Mouse (Mus musculus): ENCODE results near the gene Rbpj.
"Not testable (repeated sequence)": the region's sequence is repeated elsewhere in the genome, so short reads cannot be mapped to it uniquely, and the experiment has no call there.

Rbpj gene

DNA sequence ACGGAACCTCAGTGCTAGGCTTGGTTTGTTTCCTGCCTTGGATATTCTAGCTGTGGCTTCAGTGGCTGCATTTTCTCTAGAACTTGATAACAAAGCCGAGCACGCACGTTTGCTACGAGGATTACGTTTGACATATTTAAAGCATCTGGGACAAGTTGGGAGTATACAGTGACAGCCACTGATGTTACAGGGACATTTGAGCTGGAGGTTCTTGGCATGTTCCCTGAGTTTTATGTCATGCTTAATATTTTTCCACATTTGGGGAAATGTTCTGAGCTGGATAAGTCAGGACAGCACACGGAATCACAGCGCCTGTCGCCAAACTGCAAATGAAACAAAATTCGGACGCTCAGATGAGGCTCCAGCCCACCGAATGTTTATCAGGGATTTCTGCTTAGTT lies 69.1 kb downstream of the Rbpj start:
- in situ Hi-C loops (cut with MboI; ENCODE audit: low pct_unique_long_range_greater_than_20kb in 1 of 2, low sequenced_read_pairs in 2 of 2, unreplicated experiment in 1 of 2), result no loop called here

- in situ Hi-C loops (cut with MboI; ENCODE audit: low pct_unique_long_range_greater_than_20kb in 1 of 2, low sequenced_read_pairs in 2 of 2, unreplicated experiment in 1 of 2), result no loop called here
These were observed 70.9 kb downstream of the Rbpj start for GRCm38 (mm10) chr5:53536635-53537554.

DNA sequence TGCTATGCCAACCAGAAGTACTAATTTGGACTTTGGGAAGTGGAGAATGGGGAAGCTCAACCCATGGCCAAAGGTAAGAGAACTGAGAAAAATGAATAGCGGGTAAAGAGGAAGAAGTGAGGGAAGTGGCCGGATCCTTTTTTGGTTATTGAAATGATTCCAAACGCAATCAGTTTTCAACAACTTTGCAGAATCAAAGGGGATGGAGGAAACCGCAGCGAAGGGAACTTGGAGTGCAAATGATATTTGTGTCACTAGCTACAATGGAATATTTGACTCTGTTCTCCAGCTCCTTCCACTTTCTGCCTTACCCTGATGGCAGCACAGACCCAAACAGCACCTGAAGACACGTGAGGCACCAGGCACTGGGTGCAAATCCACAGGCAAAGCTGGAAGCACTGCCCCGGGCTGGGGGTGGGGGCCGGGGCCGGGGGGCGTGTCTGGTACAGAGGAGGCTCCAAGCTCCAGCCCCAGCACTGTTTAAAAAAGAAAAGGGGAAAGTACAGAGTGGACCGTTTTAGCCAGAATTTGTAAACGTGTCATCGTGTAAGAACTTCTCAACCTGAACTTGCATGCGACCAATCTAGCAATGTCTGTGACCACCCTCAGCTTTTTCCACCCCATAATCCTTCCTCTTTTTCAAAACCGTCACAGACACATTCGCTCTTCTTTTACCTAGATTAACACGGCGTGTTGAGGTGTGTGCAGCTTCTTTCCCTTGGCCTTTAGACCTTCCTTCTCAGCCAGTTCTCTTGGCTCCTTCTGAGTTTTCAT lies 74.1 kb downstream of the Rbpj start:
- in situ Hi-C loops (cut with MboI; ENCODE audit: low pct_unique_long_range_greater_than_20kb in 1 of 2, low sequenced_read_pairs in 2 of 2, unreplicated experiment in 1 of 2), result loop anchor here in 1 of 2 experiments (5.0 kb wide), 1 partner anchor 33 kb away; no protein-coding TSS in a partner anchor

- in situ Hi-C loops (cut with MboI; ENCODE audit: low pct_unique_long_range_greater_than_20kb in 1 of 2, low sequenced_read_pairs in 2 of 2, unreplicated experiment in 1 of 2), result loop anchor here in 1 of 2 experiments (5.0 kb wide), 1 partner anchor 35 kb away; no protein-coding TSS in a partner anchor
These were observed 76.1 kb downstream of the Rbpj start for GRCm38 (mm10) chr5:53542073-53542472.

DNA sequence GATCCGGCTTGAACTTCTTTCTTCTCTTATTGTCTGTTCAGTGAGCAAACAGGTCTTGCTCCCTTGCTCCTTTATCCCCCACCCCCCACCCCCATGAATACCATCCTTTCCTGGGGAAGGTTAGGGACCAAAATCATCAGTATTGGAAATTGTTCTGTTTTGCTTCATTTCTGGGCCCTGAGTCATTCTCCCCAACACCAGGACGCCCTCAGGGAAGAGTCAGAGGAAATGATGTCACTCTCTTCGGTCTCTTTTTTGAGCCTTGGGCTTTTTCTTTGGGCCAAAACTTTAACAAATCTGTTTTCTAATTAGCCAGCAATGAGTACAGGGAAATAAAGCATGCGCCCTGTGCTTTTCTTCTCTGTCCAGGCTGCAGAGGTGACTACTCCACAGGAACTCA lies 77.4 kb downstream of the Rbpj start:
- in situ Hi-C loops (cut with MboI; ENCODE audit: low pct_unique_long_range_greater_than_20kb in 1 of 2, low sequenced_read_pairs in 2 of 2, unreplicated experiment in 1 of 2), result loop anchor here in 1 of 2 experiments (5.0 kb wide), 1 partner anchor 36 kb away; no protein-coding TSS in a partner anchor

- in situ Hi-C loops (cut with MboI; ENCODE audit: low pct_unique_long_range_greater_than_20kb in 1 of 2, low sequenced_read_pairs in 2 of 2, unreplicated experiment in 1 of 2), result loop anchor here in 1 of 2 experiments (5.0 kb wide), 1 partner anchor 37 kb away; no protein-coding TSS in a partner anchor
These were observed 78.0 kb downstream of the Rbpj start for GRCm38 (mm10) chr5:53543945-53544344.

DNA sequence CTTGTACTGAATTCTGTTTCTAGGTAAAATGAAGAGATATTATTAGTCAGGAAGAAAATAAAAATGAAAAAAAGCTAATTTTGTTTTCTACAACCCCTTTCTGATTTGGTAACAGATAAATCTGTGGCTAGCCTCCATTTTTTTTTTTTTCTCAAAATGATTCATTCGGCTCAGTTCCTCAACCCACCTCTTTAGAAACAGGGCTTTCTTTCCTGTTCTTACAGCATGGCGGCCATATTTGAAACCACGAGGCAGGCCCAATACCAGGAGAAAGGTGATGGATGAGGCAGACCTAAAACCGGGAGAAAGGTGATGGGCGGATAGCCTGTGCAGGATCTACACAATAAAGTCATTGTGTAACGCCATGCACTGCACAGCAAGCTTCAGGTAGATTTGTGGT lies 80.5 kb downstream of the Rbpj start:
- in situ Hi-C loops (cut with MboI; ENCODE audit: low pct_unique_long_range_greater_than_20kb in 1 of 2, low sequenced_read_pairs in 2 of 2, unreplicated experiment in 1 of 2), result no loop called here

DNA sequence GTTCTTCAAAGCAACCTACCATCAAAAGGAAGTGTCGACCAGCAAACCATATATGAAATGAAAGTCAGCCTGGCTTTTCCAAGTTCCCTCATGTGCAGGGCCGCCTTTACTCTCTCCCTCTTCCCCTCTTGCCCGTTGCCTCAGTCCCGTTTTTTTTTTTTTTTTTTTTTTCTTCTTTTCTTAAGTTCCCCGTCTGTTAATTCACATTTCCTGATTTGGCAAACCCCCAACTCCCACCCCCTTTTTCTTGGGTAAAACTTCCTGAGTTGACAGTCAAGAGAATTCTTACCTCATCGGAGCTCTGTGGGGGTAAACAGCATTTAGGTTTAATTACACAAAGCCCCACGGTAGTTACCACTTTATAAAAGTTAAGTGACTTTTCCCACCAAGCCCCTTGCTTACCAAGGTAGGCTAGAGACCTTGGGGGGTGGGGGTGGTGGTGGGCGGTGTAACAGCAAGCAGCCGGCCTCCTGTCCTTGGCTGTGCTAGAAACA lies 81.1 kb downstream of the Rbpj start:
- in situ Hi-C loops (cut with MboI; ENCODE audit: low pct_unique_long_range_greater_than_20kb in 1 of 2, low sequenced_read_pairs in 2 of 2, unreplicated experiment in 1 of 2), result no loop called here

- in situ Hi-C loops (cut with MboI; ENCODE audit: low pct_unique_long_range_greater_than_20kb in 1 of 2, low sequenced_read_pairs in 2 of 2, unreplicated experiment in 1 of 2), result not testable (repeated sequence)
These were observed 84.4 kb downstream of the Rbpj start for GRCm38 (mm10) chr5:53550329-53550728.

DNA sequence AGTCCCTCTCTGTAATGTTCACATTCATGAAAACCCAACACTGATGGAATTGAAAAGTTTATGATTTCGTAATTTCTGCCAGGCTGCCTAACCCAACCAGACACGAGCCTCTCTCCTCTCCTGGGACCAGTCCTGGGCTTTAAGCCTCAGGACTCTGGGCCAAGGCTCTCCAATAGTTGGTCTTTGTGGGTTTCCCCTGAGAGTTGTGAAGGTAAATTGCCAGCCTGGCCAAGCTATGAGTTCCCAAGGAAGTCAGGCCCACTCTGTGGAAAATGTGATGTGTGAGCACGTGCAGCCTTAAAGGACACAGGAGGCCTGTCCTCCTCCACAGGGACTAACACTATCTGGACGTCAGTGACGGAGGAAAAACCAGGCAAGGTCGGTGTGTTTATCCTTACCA lies 85.4 kb downstream of the Rbpj start:
- in situ Hi-C loops (cut with MboI; ENCODE audit: low pct_unique_long_range_greater_than_20kb in 1 of 2, low sequenced_read_pairs in 2 of 2, unreplicated experiment in 1 of 2), result no loop called here

- in situ Hi-C loops (cut with MboI; ENCODE audit: low pct_unique_long_range_greater_than_20kb in 1 of 2, low sequenced_read_pairs in 2 of 2, unreplicated experiment in 1 of 2), result no loop called here
These were observed 86.0 kb downstream of the Rbpj start for GRCm38 (mm10) chr5:53551910-53552309.

GRCm38 (mm10) chr5:53553281-53553680 lies 87.3 kb downstream of the Rbpj start:
- in situ Hi-C loops (cut with MboI; ENCODE audit: low pct_unique_long_range_greater_than_20kb in 1 of 2, low sequenced_read_pairs in 2 of 2, unreplicated experiment in 1 of 2), result no loop called here

- in situ Hi-C loops (cut with MboI; ENCODE audit: low pct_unique_long_range_greater_than_20kb in 1 of 2, low sequenced_read_pairs in 2 of 2, unreplicated experiment in 1 of 2), result no loop called here
These were observed 88.2 kb downstream of the Rbpj start for GRCm38 (mm10) chr5:53554180-53554579.

- in situ Hi-C loops (cut with MboI; ENCODE audit: low pct_unique_long_range_greater_than_20kb in 1 of 2, low sequenced_read_pairs in 2 of 2, unreplicated experiment in 1 of 2), result no loop called here
These were observed 89.0 kb downstream of the Rbpj start for GRCm38 (mm10) chr5:53554926-53555325.

- in situ Hi-C loops (cut with MboI; ENCODE audit: low pct_unique_long_range_greater_than_20kb in 1 of 2, low sequenced_read_pairs in 2 of 2, unreplicated experiment in 1 of 2), result no loop called here
These were observed 89.5 kb downstream of the Rbpj start for GRCm38 (mm10) chr5:53555474-53555873.

DNA sequence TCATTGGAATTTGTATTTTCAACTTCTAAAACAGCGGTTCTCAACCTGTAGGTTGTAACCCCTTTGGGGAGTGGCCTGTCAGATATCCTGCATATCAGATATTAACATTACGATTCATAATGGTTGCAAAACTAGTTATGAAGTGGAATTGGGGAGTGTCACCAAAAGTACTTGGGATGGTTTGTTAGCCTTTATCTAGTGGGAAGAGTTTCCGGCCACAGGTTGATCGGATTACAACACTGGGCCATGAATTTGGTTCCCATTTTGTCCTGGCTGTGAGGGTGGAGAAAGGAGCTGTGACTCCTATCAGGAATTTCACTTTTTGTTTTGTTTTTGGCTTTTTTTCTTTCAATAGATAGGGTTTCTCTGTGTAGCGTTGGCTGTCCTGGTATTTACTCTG lies 90.0 kb downstream of the Rbpj start:
- in situ Hi-C loops (cut with MboI; ENCODE audit: low pct_unique_long_range_greater_than_20kb in 1 of 2, low sequenced_read_pairs in 2 of 2, unreplicated experiment in 1 of 2), result no loop called here

GRCm38 (mm10) chr5:53557544-53558260 lies 91.8 kb downstream of the Rbpj start:
- in situ Hi-C loops (cut with MboI; ENCODE audit: low pct_unique_long_range_greater_than_20kb in 1 of 2, low sequenced_read_pairs in 2 of 2, unreplicated experiment in 1 of 2), result no loop called here

DNA sequence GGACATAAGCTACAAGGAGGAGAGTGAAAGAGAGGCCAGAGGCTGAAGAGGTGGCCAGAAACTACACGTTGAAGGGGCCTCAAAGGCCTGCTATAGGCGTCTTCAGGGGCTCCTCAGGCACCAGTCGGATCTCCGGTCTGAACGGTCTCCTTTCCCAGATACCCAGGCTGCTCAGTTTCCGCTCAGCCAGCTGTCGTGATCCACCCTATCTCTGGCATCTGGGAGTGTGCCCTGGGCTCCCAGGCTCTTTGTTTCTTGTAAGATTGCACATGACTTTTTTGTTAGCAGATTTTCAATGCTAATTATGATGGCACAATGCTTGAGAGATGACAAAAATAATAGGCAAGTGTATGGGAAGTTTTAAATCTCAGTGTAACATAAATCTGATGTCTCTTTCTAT lies 95.2 kb downstream of the Rbpj start:
- in situ Hi-C loops (cut with MboI; ENCODE audit: low pct_unique_long_range_greater_than_20kb in 1 of 2, low sequenced_read_pairs in 2 of 2, unreplicated experiment in 1 of 2), result no loop called here

DNA sequence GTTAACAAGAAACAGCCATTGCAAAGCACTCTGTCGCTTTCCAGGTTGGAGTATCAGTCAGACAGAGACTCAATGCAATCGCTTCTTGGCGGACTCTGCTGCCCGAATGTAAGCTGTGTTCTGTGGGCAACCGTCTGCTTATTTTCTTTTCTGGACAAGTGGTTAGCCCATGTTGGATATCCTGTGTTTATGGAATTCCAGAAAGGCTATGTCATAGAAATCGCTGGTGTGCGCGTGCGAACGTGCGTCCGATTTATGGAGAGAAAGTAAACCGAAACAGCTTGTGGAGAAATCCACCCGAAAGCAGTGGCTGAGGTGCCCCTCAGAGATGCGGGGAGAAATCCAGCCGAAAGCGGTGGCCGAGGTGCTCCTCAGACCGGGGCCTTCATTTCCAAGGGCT lies 98.4 kb downstream of the Rbpj start:
- in situ Hi-C loops (cut with MboI; ENCODE audit: low pct_unique_long_range_greater_than_20kb in 1 of 2, low sequenced_read_pairs in 2 of 2, unreplicated experiment in 1 of 2), result no loop called here

Data from mouse embryonic stem cell (cell line).